Mouse (Mus musculus) limb, embryonic 13.5 days (tissue): ENCODE data around the gene Klc1. TPM values are rescaled to one million over a fixed set of nuclear protein-coding genes. Genes with fewer than 3 reads are reported as not detected.

Source experiments
- ATAC-seq: fragments of 200-750 bp; cut with Nextera tagmentation; 2 replicates; pipeline ENCODE4 v1.8.0; 2017; ENCODE audit warnings: low read depth, moderate number of reproducible peaks, moderate TSS enrichment; ENCODE audit not compliant: low FRiP score
- H3K27ac ChIP-seq: fragments of 300-500 bp; sonication (generic); 2 replicates; pipeline ENCODE4 v1.5.1; 2015; ENCODE audit warnings: inconsistent platforms, mild to moderate bottlenecking, moderate library complexity
- H3K27me3 ChIP-seq: fragments of 300-500 bp; sonication (generic); 2 replicates; pipeline ENCODE4 v1.6.1; 2015; ENCODE audit warnings: mild to moderate bottlenecking, inconsistent platforms
- H3K36me3 ChIP-seq: fragments of 300-500 bp; sonication (generic); 2 replicates; pipeline ENCODE4 v1.6.1; 2015; ENCODE audit warnings: inconsistent platforms, mild to moderate bottlenecking, moderate library complexity
- H3K4me1 ChIP-seq: fragments of 300-500 bp; sonication (generic); 2 replicates; pipeline ENCODE4 v1.6.1; 2015; ENCODE audit warnings: inconsistent platforms
- H3K4me2 ChIP-seq: fragments of 300-500 bp; sonication (generic); replicated peaks from 2 replicates; pipeline ENCODE4 v1.6.1; 2015; ENCODE audit warnings: inconsistent platforms, mild to moderate bottlenecking, moderate library complexity
- H3K4me3 ChIP-seq: fragments of 300-500 bp; sonication (generic); 2 replicates; pipeline ENCODE4 v1.5.1; 2015; ENCODE audit warnings: moderate library complexity, mild to moderate bottlenecking, inconsistent platforms
- H3K9ac ChIP-seq: fragments of 300-500 bp; sonication (generic); 2 replicates; pipeline ENCODE4 v1.6.1; 2015; ENCODE audit warnings: mild to moderate bottlenecking, inconsistent platforms
- H3K9me3 ChIP-seq: fragments of 300-500 bp; sonication (generic); 2 replicates; pipeline ENCODE4 v1.6.1; 2016; ENCODE audit warnings: inconsistent platforms
- WGBS: fragments of 180-500 bp; shearing (Covaris S2); methylation state at CpG from one replicate; pipeline ENCODE4 v1.1.7; 2015; 5-methylcytosine and 5-hydroxymethylcytosine counted together
- polyA plus RNA-seq: library from polyadenylated mRNA; unstranded; fragments of >200 nt; fragmentation: Nextera tagmentation; extraction: Ambion mirVana; gene quantifications from 2 replicates; pipeline ENCODE4 v1.2.1, GENCODE M21; 2015

Gene Klc1
- polyA plus RNA-seq, 1 experiment from 2014 or later = 112 TPM

DNA sequence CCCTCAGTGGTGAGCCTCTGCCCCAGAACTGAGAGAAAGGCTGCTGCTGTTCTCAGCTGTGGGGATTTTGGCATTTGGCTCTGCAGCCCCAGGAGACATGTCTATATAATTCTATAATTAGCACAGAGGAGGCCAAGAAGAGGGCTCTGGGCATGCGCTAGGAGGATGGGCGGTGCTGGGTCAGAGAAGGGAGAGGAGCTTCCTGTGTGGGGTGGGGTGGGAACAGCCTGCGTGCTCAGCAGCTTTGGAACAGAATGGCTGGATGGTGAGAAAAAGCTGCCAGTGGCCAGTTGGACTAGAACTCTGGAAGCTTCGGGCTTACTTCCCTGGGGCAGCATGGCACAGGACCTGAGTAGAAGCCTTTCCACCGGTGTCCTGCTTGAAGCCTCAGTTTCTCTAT is 12.6 kb upstream of the Klc1 start:
- H3K9ac ChIP-seq = no peak overlapping the region
- H3K4me1 ChIP-seq = peaks cover 9% of the 10 kb centered on the region
- H3K36me3 ChIP-seq = no peaks in the 10 kb centered on the region
- H3K9me3 ChIP-seq = no peaks in the 10 kb centered on the region
- 47% methylated on average over 5 of the region's 5 CpGs for WGBS
- H3K27ac ChIP-seq = 0 out of 2 replicates have a peak overlapping the region, but pooled peaks have one; percentile 49
- H3K27me3 ChIP-seq = no peaks in the 10 kb centered on the region
- ATAC-seq = peak; percentile 71; the same call in 1 of the 2 replicates
- H3K4me2 ChIP-seq = 0 out of 2 replicates have a peak overlapping the region, but pooled peaks have one; percentile 0
- H3K4me3 ChIP-seq = no peak overlapping the region

DNA sequence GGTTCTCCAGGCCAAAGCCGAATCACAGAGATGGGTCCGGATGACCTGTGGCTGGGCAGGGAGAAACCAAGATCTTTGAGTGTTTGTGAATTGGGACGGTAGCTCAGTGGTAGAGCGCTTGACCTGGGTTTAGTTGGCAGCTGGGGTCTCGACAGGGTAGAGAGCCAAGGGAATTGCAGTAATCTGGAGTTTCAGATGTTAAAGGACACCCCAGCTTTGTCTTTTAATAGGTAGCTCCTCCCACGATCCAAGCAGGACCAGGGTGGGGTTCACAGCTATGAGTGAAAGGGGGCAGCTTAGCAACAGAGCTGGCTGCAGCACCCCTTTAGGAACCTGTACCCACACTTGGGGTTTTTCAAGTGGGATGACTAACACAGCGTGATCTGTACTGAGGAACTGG is 11.2 kb upstream of the Klc1 start:
- Histone ChIP-seq H3K4me1 (peaks cover 9% of the 10 kb centered on the region), H3K27ac (no peak overlapping the region), H3K36me3 (no peaks in the 10 kb centered on the region), H3K4me2 (no peak overlapping the region), H3K4me3 (no peak overlapping the region), H3K9ac (no peak overlapping the region), H3K27me3 (no peaks in the 10 kb centered on the region), H3K9me3 (no peaks in the 10 kb centered on the region)
- 82% methylated on average over 7 of the region's 7 CpGs for WGBS
- no peak for ATAC-seq

DNA sequence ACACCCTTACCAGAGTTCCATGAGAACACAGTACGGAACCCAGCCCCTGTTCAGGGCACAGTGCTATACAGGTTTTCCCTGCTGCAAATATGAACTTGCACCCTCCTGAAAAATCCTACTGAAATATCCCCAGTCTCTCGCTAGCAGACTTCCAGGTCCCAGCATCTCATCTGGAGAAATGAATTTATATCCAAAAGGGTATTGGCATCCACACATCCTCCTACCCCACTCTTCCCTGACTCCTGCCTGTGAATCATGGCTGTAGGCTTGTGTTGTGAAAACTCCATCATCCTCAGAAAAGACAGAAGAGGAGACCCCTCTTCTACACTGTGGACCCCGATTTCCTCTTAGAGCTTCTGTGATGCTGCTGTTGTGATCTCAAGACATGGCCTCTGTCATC is 7.9 kb upstream of the Klc1 start:
- Histone ChIP-seq H3K9me3 (no peaks in the 10 kb centered on the region), H3K9ac (no peak overlapping the region), H3K4me3 (no peak overlapping the region), H3K4me1 (peaks cover 8% of the 10 kb centered on the region), H3K4me2 (no peak overlapping the region), H3K27me3 (no peaks in the 10 kb centered on the region), H3K27ac (no peak overlapping the region), H3K36me3 (no peaks in the 10 kb centered on the region)
- WGBS = 88% methylated on average over 3 of the region's 3 CpGs
- no peak for ATAC-seq

DNA sequence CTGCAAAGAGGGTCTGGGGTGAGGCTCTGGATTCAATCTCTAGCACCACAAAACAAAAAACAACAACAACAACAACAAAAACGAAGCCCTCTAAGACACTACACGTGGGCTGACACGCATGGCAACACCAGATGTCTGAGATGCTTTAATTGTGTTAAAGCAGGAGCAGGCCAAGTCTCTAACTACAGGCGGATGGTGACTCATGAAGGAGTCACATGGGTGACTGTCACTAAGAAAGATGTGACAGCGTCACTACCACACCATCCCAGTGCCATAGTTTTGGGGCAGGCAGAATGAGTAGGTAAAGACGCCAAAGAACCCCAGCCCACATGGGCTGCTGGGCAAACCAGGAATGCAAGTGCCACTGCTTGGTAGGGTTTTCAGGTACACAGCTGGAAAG is 6.2 kb upstream of the Klc1 start:
- ATAC-seq = no peak

DNA sequence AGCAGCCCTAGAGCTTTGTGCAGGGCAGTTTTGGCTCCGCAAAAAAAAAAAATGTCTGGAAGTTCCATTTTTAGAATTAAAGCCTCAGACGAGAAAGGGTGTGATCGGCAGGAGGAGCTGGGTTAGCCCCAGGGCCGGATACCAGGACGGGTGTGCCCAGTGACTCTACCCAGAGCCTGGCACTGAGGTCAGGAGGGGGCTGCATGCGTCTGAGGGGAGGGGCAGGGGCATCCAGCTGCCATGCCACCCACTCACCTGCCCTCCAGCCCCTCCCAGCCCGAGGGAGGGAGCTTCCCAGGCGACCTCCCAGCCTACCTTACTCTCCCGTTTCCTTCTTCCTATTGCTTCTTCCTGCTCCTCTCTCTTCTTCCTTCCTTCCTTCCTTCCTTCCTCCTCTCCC is 5.3 kb upstream of the Klc1 start:
- H3K9me3 ChIP-seq = no peaks in the 10 kb centered on the region
- no peak for ATAC-seq
- no peaks in the 10 kb centered on the region for H3K27me3 ChIP-seq
- H3K36me3 ChIP-seq = no peaks in the 10 kb centered on the region
- H3K27ac ChIP-seq = no peak overlapping the region
- H3K9ac ChIP-seq = peak overlapping the region; percentile 21; the same call in 1 of the 2 replicates
- peaks cover 10% of the 10 kb centered on the region for H3K4me1 ChIP-seq
- no peak overlapping the region for H3K4me3 ChIP-seq
- 57% methylated on average over 9 of the region's 9 CpGs for WGBS
- no peak overlapping the region for H3K4me2 ChIP-seq

More for the DNA sequence above, 6.2 kb upstream of the Klc1 start:
- peaks cover 1% of the 10 kb centered on the region; the same call in 1 of the 2 replicates for H3K4me1 ChIP-seq
- H3K4me3 ChIP-seq = no peak overlapping the region
- no peaks in the 10 kb centered on the region for H3K27me3 ChIP-seq
- H3K9me3 ChIP-seq = no peaks in the 10 kb centered on the region
- H3K9ac ChIP-seq = no peak overlapping the region
- H3K4me2 ChIP-seq = no peak overlapping the region
- whole genome bisulfite sequencing = 91% methylated on average over 6 of the region's 6 CpGs
- H3K36me3 ChIP-seq = no peaks in the 10 kb centered on the region
- H3K27ac ChIP-seq = no peak overlapping the region

DNA sequence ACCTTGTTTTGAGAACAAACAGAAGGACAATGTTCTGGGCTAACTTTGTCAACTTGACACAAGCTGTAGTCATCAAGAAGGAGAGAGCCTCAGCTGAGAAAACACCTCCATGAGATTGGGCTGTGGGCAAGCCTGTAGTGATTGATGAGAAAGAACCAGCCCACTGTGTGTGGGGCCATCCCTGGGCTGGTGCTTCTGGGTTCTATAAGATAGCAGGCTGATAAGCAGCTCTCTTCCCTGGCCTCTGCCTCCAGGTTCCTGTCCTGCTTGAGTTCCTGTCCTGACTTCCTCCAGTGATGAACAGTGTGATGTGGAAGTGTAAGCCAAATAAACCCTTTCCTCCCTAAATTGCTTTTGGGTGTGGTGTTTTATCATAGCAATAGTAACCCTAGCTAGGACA is 3.9 kb upstream of the Klc1 start:
- Histone ChIP-seq H3K4me1 (peaks cover 12% of the 10 kb centered on the region), H3K4me2 (no peak overlapping the region), H3K27me3 (no peaks in the 10 kb centered on the region), H3K4me3 (no peak overlapping the region), H3K9me3 (no peaks in the 10 kb centered on the region), H3K9ac (no peak overlapping the region), H3K36me3 (no peaks in the 10 kb centered on the region), H3K27ac (no peak overlapping the region)
- ATAC-seq = no peak

DNA sequence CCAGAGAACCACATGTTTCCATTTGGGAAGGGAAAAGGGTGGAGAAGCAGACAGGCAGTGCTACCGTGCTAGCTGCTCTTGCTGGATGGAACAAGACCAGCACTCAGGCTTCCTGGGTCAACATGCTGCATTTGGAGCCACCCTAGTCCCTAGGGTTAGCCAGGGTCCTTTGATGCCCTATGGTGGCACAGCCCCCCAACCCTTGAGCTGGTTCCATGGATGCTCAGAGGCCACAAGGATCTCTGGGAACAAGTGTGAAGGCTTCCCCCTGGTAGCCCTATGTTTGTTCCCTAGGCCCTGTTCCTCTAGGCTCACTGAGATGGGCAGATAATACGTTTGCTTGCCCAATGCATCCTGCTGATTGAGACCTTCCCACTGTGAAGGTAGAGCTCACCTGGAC is 3.4 kb upstream of the Klc1 start:
- Histone ChIP-seq H3K4me3 (no peak overlapping the region), H3K9ac (no peak overlapping the region), H3K9me3 (no peaks in the 10 kb centered on the region), H3K4me2 (no peak overlapping the region), H3K4me1 (peaks cover 17% of the 10 kb centered on the region), H3K27ac (no peak overlapping the region), H3K36me3 (no peaks in the 10 kb centered on the region), H3K27me3 (no peaks in the 10 kb centered on the region)
- 67% methylated on average over 2 of the region's 2 CpGs for WGBS
- no peak for ATAC-seq

DNA sequence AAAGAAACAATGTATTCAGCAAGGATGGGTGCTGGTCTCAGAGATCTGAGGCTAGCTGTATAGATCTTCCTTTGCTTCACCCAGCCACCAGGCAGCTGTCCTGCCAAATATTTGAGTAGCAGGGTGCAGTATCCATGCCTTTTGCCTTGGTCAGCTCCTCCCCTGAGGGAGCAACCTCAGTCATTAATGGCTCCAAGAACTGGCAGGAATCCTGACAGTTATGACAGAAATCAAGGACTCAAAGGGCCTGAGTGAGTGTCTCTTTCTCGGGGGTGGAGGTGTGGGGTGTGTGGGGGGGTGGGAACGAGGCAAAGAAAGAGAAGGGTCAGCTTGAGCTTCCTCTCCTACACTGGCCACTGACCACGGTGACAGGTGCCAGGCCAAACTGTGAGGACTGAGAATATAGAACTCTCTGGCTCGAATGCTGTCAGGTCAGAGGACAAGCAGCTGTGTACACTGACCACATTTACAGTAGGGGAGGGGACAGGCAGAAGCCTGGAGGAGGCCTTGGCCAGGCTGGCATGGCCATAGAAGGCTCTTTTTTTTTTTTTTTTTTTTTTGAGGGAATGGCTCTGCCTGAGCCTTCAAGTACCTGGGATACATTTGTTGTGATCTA is 2.5 kb upstream of the Klc1 start:
- Histone ChIP-seq H3K27ac (no peak overlapping the region), H3K4me3 (no peak overlapping the region), H3K27me3 (no peaks in the 10 kb centered on the region), H3K36me3 (no peaks in the 10 kb centered on the region), H3K4me2 (no peak overlapping the region), H3K9me3 (no peaks in the 10 kb centered on the region), H3K9ac (no peak overlapping the region), H3K4me1 (peaks cover 27% of the 10 kb centered on the region)
- WGBS = 58% methylated on average over 4 of the region's 4 CpGs
- no peak for ATAC-seq

DNA sequence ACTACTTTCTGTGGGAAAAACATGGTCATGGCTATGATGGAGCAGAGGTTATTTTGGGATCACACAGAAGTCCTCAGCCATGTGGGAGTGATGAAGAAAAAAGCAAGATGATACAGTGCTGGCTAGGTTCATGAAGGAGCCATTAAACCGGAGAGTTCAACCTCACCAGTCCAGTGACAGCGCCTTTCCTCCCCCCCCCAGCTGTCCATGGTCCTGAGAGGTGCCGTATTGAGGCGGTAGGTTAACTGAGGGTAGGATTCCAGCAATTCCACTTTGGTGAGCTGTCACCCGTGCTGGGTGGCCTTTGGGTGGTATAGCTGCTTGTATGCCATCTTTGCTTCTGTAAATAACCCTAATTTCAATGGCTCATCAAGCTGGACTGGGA is 2.0 kb upstream of the Klc1 start:
- H3K27ac ChIP-seq = no peak overlapping the region
- 27% methylated on average over 5 of the region's 5 CpGs for WGBS

DNA sequence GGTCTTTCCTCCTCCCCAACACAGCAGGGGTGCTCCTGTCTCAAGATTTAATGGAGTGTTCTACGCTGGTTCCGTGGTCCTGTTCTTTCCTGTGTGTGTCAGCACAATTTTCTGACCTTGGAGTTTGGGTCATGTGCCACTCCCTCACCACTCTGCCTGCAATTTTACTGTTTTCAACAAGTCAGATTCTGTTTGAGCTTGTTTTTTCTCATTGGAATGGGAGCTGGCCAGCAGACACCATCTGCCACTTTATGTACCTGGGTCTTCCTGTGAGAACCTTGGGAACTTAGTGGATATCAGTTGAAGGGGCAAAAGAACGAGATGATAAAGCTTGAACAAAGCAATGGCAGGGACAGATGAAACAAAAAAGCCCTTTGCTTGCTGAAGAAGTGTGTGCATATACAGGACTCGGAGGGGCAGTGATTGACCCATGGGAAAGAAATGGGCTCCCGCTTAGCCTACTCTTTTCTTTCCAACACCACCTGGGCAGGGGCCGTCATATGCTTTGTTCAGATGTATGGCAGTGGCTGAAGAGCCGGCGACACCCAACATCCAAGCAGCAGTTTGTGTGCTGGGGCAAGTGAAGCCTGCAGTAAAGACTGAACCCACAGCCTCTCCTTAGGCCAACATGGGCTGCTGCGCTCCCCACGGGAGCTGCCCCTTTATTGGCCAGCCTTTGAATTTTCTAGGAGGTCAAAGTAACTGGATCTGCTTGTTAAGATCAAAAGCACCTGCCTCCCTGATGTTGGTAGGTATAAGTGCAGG is 906 bp upstream of the Klc1 start:
- Histone ChIP-seq H3K27me3 (no peaks in the 10 kb centered on the region), H3K4me1 (peaks cover 35% of the 10 kb centered on the region), H3K4me3 (peak overlapping the region; percentile 86), H3K9ac (peak overlapping the region; percentile 96), H3K4me2 (peak overlapping the region; percentile 99), H3K36me3 (peaks cover 8% of the 10 kb centered on the region; the same call in 1 of the 2 replicates), H3K27ac (peak overlapping the region; percentile 88; the same call in 1 of the 2 replicates), H3K9me3 (no peaks in the 10 kb centered on the region)
- ATAC-seq = no peak
- 35% methylated on average over 10 of the region's 10 CpGs for WGBS

More for the DNA sequence above, 2.0 kb upstream of the Klc1 start:
- no peak overlapping the region for H3K4me2 ChIP-seq
- no peak for ATAC-seq
- no peaks in the 10 kb centered on the region for H3K36me3 ChIP-seq
- H3K9ac ChIP-seq = no peak overlapping the region
- no peak overlapping the region for H3K4me3 ChIP-seq
- no peaks in the 10 kb centered on the region for H3K9me3 ChIP-seq
- H3K4me1 ChIP-seq = peaks cover 31% of the 10 kb centered on the region
- H3K27me3 ChIP-seq = no peaks in the 10 kb centered on the region

DNA sequence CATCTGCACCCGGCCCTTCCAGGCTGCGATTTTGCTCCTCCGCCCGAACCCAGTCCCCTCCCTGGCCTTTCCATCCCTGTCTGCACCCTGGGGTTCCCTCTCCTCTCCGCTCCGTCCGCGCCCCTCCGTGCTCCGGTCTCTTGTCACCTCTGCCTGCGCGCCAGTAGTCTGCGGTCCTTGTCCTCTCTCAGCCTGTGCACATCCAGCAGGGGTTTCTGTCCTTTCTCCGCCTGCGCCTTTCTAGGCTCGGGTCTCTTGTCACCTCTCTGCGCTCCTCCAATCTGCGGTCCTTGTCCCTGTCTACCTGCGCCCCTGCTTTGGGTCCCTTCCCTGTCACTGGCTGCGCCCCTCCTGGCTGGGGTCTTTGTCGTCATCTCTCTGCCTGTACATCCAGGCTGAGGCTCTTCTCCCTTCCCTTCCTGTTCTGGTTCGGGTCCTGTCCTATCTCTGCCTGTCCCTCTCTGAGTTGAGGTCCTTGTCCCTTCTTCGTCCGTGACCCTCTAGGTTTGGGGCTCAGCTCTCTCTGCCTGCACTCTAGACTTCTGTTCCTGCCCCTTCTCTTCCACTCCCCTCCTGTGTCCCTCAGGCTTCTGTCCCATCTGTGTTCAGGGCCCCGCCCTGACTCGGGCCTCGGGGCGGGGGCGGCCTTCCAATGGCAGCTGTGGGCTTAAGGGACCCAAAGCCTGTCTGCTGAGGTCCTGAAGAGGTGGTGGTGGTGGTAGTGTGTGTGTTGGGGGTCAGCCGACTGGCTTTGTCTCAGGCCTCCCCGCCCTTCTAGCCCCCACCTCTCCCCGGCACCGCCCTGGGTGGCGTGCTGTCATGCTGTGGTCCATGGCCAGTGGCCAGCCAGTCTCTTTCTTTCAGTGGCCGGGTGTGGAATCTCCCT is 770 bp downstream of the Klc1 start:
- peak overlapping the region; percentile 99 for H3K4me2 ChIP-seq
- peaks cover 22% of the 10 kb centered on the region for H3K36me3 ChIP-seq
- peak overlapping the region; percentile 88 for H3K27ac ChIP-seq
- peak overlapping the region; percentile 86 for H3K4me3 ChIP-seq
- no peaks in the 10 kb centered on the region for H3K27me3 ChIP-seq
- peak overlapping the region; percentile 96 for H3K9ac ChIP-seq
- 3% methylated on average over 35 of the region's 35 CpGs for WGBS
- ATAC-seq = peak; percentile 48; the same call in 1 of the 2 replicates
- H3K4me1 ChIP-seq = peaks cover 35% of the 10 kb centered on the region
- H3K9me3 ChIP-seq = no peaks in the 10 kb centered on the region
